Mouse (Mus musculus) heart, embryonic 15.5 days (tissue): ENCODE measurements at regions not wholly inside any gene's neighbourhood (a gene's known extent, or its start where the extent isn't known, plus 50 kb on each side); places are given as distances from the start of the nearest gene placed in this dataset.

Source experiments
- ATAC-seq: fragments of 200-750 bp; cut with Nextera tagmentation; replicated peaks from 2 replicates; pipeline ENCODE4 v1.8.0; 2017; ENCODE audit warnings: low read depth, moderate TSS enrichment; ENCODE audit not compliant: insufficient number of reproducible peaks, insufficient read depth, low FRiP score
- H3K27ac ChIP-seq: fragments of 300-500 bp; sonication (generic); 2 replicates; pipeline ENCODE4 v1.5.1; 2015; ENCODE audit warnings: mild to moderate bottlenecking, inconsistent platforms
- H3K27me3 ChIP-seq: fragments of 300-500 bp; sonication (generic); 2 replicates; pipeline ENCODE4 v1.6.1; 2015; ENCODE audit warnings: inconsistent platforms
- H3K36me3 ChIP-seq: fragments of 300-500 bp; sonication (generic); 2 replicates; pipeline ENCODE4 v1.6.1; 2015; ENCODE audit warnings: mild to moderate bottlenecking, inconsistent platforms
- H3K4me1 ChIP-seq: fragments of 300-500 bp; sonication (generic); replicated peaks from 2 replicates; pipeline ENCODE4 v1.6.1; 2015; ENCODE audit warnings: inconsistent platforms
- H3K4me2 ChIP-seq: fragments of 300-500 bp; sonication (generic); 2 replicates; pipeline ENCODE4 v1.6.1; 2015; ENCODE audit warnings: inconsistent platforms, mild to moderate bottlenecking, moderate library complexity
- H3K4me3 ChIP-seq: fragments of 300-500 bp; sonication (generic); 2 replicates; pipeline ENCODE4 v1.5.1; 2015; ENCODE audit warnings: mild to moderate bottlenecking, inconsistent platforms
- H3K9ac ChIP-seq: fragments of 300-500 bp; sonication (generic); 2 replicates; pipeline ENCODE4 v1.6.1; 2015; ENCODE audit warnings: mild to moderate bottlenecking, inconsistent platforms
- H3K9me3 ChIP-seq: fragments of 300-500 bp; sonication (generic); replicated peaks from 2 replicates; pipeline ENCODE4 v1.6.1; 2016; ENCODE audit warnings: inconsistent platforms
- WGBS: fragments of 180-500 bp; shearing (Covaris S2); methylation state at CpG from one replicate; pipeline ENCODE4 v1.1.7; 2015; ENCODE audit warnings: mixed read lengths; 5-methylcytosine and 5-hydroxymethylcytosine counted together

DNA sequence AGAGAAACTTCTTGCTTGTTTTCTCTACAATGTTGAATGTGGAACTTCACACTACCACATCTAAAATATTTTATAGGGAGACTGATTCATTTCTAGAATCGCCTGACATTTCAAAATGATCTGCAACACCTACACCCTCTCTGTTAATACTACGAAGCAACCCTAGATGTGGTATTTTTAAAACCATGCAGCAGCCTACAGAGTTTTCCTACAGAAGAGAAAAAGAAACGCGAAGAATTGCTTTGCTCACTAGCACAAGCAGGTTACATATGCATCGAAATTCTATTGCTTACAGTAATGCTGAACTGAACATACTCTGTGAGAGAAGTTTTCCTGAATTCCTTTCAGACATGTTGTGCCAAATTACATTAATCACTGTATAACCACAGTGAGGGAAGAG is 488.7 kb downstream of the Fat4 start:
- WGBS, result 88% methylated on average over 5 of the region's 5 CpGs
- no peaks in the 10 kb centered on the region for H3K27me3 ChIP-seq
- no peak for ATAC-seq

GRCm38 (mm10) chr3:39388491-39388890 is 501.8 kb downstream of the Fat4 start:
- ATAC-seq, result no peak
- Histone ChIP-seq H3K27me3 (no peaks in the 10 kb centered on the region), H3K27ac (no peak overlapping the region), H3K9ac (no peak overlapping the region), H3K4me2 (no peak overlapping the region), H3K9me3 (no peaks in the 10 kb centered on the region), H3K4me1 (peaks cover 6% of the 10 kb centered on the region; the same call in 1 of the 2 replicates), H3K4me3 (no peak overlapping the region), H3K36me3 (no peaks in the 10 kb centered on the region)
- 73% methylated on average over 1 of the region's 1 CpGs for WGBS

More for the DNA sequence above, 488.7 kb downstream of the Fat4 start:
- Histone ChIP-seq H3K27ac (no peak overlapping the region), H3K4me2 (no peak overlapping the region), H3K36me3 (no peaks in the 10 kb centered on the region), H3K4me1 (no peaks in the 10 kb centered on the region), H3K9me3 (no peaks in the 10 kb centered on the region), H3K4me3 (no peak overlapping the region), H3K9ac (no peak overlapping the region)

GRCm38 (mm10) chr3:39390442-39390841 is 503.7 kb downstream of the Fat4 start:
- WGBS, result 32% methylated on average over 9 of the region's 9 CpGs
- no peak overlapping the region for H3K4me3 ChIP-seq
- no peak overlapping the region for H3K27ac ChIP-seq
- H3K4me1 ChIP-seq, result peaks cover 6% of the 10 kb centered on the region; the same call in 1 of the 2 replicates
- no peak for ATAC-seq
- H3K36me3 ChIP-seq, result no peaks in the 10 kb centered on the region
- no peaks in the 10 kb centered on the region for H3K27me3 ChIP-seq
- H3K4me2 ChIP-seq, result no peak overlapping the region
- no peaks in the 10 kb centered on the region for H3K9me3 ChIP-seq
- no peak overlapping the region for H3K9ac ChIP-seq

GRCm38 (mm10) chr3:39392053-39392452 is 505.3 kb downstream of the Fat4 start:
- no peaks in the 10 kb centered on the region for H3K27me3 ChIP-seq
- no peaks in the 10 kb centered on the region for H3K9me3 ChIP-seq
- no peak for ATAC-seq
- WGBS, result 65% methylated on average over 2 of the region's 2 CpGs
- no peaks in the 10 kb centered on the region for H3K36me3 ChIP-seq
- H3K9ac ChIP-seq, result no peak overlapping the region
- H3K4me1 ChIP-seq, result peaks cover 6% of the 10 kb centered on the region; the same call in 1 of the 2 replicates
- H3K4me2 ChIP-seq, result no peak overlapping the region
- no peak overlapping the region for H3K27ac ChIP-seq
- H3K4me3 ChIP-seq, result no peak overlapping the region

- no peak overlapping the region for H3K4me2 ChIP-seq
- H3K27ac ChIP-seq, result no peak overlapping the region
- H3K36me3 ChIP-seq, result no peaks in the 10 kb centered on the region
- H3K9me3 ChIP-seq, result no peaks in the 10 kb centered on the region
- ATAC-seq, result no peak
- H3K9ac ChIP-seq, result no peak overlapping the region
- no peaks in the 10 kb centered on the region for H3K27me3 ChIP-seq
- H3K4me1 ChIP-seq, result no peaks in the 10 kb centered on the region
- H3K4me3 ChIP-seq, result no peak overlapping the region
These were observed 509.9 kb downstream of the Fat4 start for GRCm38 (mm10) chr3:39396672-39397071.

GRCm38 (mm10) chr3:39397255-39397654 is 510.5 kb downstream of the Fat4 start:
- Histone ChIP-seq H3K9ac (no peak overlapping the region), H3K4me2 (no peak overlapping the region), H3K27me3 (no peaks in the 10 kb centered on the region), H3K36me3 (no peaks in the 10 kb centered on the region), H3K9me3 (no peaks in the 10 kb centered on the region), H3K4me3 (no peak overlapping the region), H3K27ac (no peak overlapping the region), H3K4me1 (no peaks in the 10 kb centered on the region)
- WGBS, result 73% methylated on average over 3 of the region's 3 CpGs
- ATAC-seq, result no peak

- Histone ChIP-seq H3K27me3 (no peaks in the 10 kb centered on the region), H3K9me3 (no peaks in the 10 kb centered on the region), H3K36me3 (no peaks in the 10 kb centered on the region), H3K27ac (no peak overlapping the region), H3K9ac (no peak overlapping the region), H3K4me1 (no peaks in the 10 kb centered on the region), H3K4me3 (no peak overlapping the region), H3K4me2 (no peak overlapping the region)
- ATAC-seq, result no peak
- WGBS, result 93% methylated on average over 2 of the region's 2 CpGs
These were observed 510.9 kb downstream of the Fat4 start for GRCm38 (mm10) chr3:39397677-39398076.

DNA sequence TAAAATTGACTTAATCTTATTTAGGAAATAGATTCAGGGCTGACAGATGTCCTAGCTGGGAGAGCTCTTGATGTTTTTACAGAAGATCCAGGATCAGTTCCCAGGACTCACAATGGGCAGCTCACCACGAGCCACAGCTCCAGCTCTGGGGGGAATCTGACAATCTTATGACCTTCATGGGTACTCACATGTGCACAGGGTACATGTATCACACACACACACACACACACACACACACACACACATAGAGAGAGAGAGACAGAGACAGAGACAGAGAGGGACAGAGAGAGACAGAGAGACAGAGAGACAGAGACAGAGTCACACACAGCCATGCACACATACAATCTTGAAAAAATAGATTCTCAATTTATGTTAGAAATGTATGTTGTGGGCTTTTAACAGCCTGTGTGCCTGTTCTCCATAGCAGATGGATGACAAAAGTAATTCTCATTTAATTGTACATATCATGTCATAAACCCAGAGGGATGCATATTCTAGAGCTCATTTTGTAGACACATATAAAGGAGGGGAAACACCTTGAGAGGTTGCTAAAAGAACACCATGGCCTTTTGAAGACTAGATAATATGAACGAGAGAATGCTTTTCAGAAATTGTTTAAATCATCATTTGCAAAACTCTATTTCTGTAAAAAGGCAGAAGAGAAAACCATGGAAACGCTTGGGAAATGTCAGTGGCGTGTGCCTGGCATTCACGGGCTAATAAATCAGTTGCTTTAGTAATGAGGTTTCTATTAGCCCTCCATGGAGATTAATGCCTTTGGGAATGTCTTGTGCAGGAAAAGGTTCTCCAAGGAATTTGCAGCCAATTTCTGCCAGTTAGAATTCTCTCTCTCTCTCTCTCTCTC is 538.3 kb downstream of the Fat4 start:
- Histone ChIP-seq H3K36me3 (no peaks in the 10 kb centered on the region), H3K27me3 (no peaks in the 10 kb centered on the region), H3K4me1 (no peaks in the 10 kb centered on the region), H3K9ac (no peak overlapping the region), H3K4me3 (no peak overlapping the region), H3K4me2 (no peak overlapping the region), H3K27ac (no peak overlapping the region), H3K9me3 (no peaks in the 10 kb centered on the region)
- WGBS, result 83% methylated on average over 5 of the region's 5 CpGs
- ATAC-seq, result no peak

DNA sequence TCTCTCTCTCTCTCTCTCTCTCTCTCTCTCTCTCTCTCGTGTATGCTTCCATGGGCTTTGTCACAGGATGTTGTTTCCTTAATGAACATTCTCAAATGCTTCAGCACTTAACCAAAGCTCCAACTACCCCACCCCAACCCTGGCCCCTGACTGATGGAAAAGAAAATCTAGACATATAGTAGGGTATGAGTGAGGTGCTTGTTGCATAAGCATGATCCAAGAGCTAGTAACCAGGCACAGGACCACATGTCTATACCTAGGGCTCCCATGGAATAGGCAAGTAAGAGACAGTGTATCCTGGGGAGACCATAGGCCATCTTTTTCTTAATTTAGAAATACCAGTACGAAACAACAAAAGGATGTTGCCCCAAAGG is 538.9 kb downstream of the Fat4 start:
- no peaks in the 10 kb centered on the region for H3K9me3 ChIP-seq
- WGBS, result 75% methylated on average over 2 of the region's 2 CpGs
- no peaks in the 10 kb centered on the region for H3K27me3 ChIP-seq

GRCm38 (mm10) chr3:39443328-39443727 is 556.6 kb downstream of the Fat4 start:
- Histone ChIP-seq H3K27ac (no peak overlapping the region), H3K36me3 (no peaks in the 10 kb centered on the region), H3K4me2 (peak overlapping the region; percentile 29; the same call in 1 of the 2 replicates), H3K4me1 (no peaks in the 10 kb centered on the region; the same call in 1 of the 2 replicates), H3K9ac (no peak overlapping the region), H3K27me3 (no peaks in the 10 kb centered on the region), H3K9me3 (no peaks in the 10 kb centered on the region), H3K4me3 (0 out of 2 replicates have a peak overlapping the region, but pooled peaks have one; percentile 5)
- ATAC-seq, result no peak
- WGBS, result 51% methylated on average over 10 of the region's 10 CpGs

More for the DNA sequence above, 538.9 kb downstream of the Fat4 start:
- no peak for ATAC-seq
- no peaks in the 10 kb centered on the region for H3K4me1 ChIP-seq
- H3K4me2 ChIP-seq, result no peak overlapping the region
- no peak overlapping the region for H3K4me3 ChIP-seq
- H3K9ac ChIP-seq, result no peak overlapping the region
- no peaks in the 10 kb centered on the region for H3K36me3 ChIP-seq
- no peak overlapping the region for H3K27ac ChIP-seq

- no peak overlapping the region for H3K4me3 ChIP-seq
- H3K9ac ChIP-seq, result no peak overlapping the region
- no peak for ATAC-seq
These were observed 568.9 kb downstream of the Fat4 start for GRCm38 (mm10) chr3:39455650-39456049.

More at GRCm38 (mm10) chr3:39455650-39456049, 568.9 kb downstream of the Fat4 start:
- H3K36me3 ChIP-seq, result no peaks in the 10 kb centered on the region
- H3K9me3 ChIP-seq, result no peaks in the 10 kb centered on the region
- no peak overlapping the region for H3K4me2 ChIP-seq
- H3K4me1 ChIP-seq, result 0 out of 2 replicates have a peak, but pooled peaks cover 2% of the 10 kb centered on the region
- H3K27me3 ChIP-seq, result no peaks in the 10 kb centered on the region
- no peak overlapping the region for H3K27ac ChIP-seq
